11 mouse cellular contexts compared by ENCODE assay signal in the genomic region with DNA sequence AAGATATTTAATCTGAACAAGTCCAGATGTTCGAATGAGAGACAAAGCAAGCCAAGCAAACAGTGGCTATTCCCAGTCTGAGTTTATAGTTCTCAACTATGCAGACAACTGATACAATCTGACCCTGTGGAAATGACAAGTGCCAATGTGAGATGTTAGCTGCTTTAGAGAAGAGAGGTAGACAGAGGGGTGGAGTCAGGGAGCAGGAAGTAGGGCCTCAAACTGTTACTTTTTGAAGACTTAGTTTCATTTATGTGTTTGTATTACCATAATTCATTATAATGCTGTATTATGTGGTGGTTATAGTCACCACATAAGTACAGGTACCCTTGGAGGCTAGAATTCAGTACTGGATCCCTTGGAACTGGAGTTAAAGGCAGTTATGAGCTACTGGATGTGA.
"Had no signal": no experiment of that assay in that cellular context is flagged by ENCODE, and none has a peak within 500 bp of the region (broad histone marks: within the 10 kb centered on the region; RNA-seq: fewer than 3 reads in every experiment).

No protein-coding gene starts in this region.

- H3K4me2 ChIP-seq: limb, embryonic 15.5 days; liver, embryonic 13.5 days; midbrain, embryonic 12.5 days; neural tube, embryonic 12.5 days; stomach, embryonic 15.5 days had no signal

- DNase-seq: kidney, adult 2 months; kidney, postnatal 25 days; liver, embryonic 13.5 days; liver, postnatal 0 days; right cerebral cortex, postnatal 14 days had no signal

- H3K27me3 ChIP-seq: limb, embryonic 15.5 days; liver, embryonic 13.5 days; midbrain, embryonic 12.5 days; neural tube, embryonic 12.5 days; stomach, embryonic 15.5 days had no signal

- H3K27ac ChIP-seq: limb, embryonic 15.5 days; liver, embryonic 13.5 days; midbrain, embryonic 12.5 days; neural tube, embryonic 12.5 days; stomach, embryonic 15.5 days had no signal

- H3K9ac ChIP-seq: limb, embryonic 15.5 days; liver, embryonic 13.5 days; liver, postnatal 0 days; midbrain, embryonic 12.5 days; neural tube, embryonic 12.5 days; stomach, embryonic 15.5 days had no signal

- H3K9me3 ChIP-seq: limb, embryonic 15.5 days; liver, embryonic 13.5 days; midbrain, embryonic 12.5 days; neural tube, embryonic 12.5 days; stomach, embryonic 15.5 days had no signal

- H3K4me3 ChIP-seq: limb, embryonic 15.5 days; liver, embryonic 13.5 days; midbrain, embryonic 12.5 days; myocyte; neural tube, embryonic 12.5 days; stomach, embryonic 15.5 days had no signal

- H3K36me3 ChIP-seq: limb, embryonic 15.5 days; liver, embryonic 13.5 days; midbrain, embryonic 12.5 days; neural tube, embryonic 12.5 days; stomach, embryonic 15.5 days had no signal

- ATAC-seq: intestine, embryonic 16.5 days; liver, postnatal 0 days had no signal

- H3K4me1 ChIP-seq: limb, embryonic 15.5 days; midbrain, embryonic 12.5 days; neural tube, embryonic 12.5 days; stomach, embryonic 15.5 days had no signal
